11 mouse cellular contexts compared by ENCODE assay signal in genomic region chr8:3348142-3348823, GRCm38 (mm10). TPM values are rescaled to one million over a fixed set of nuclear protein-coding genes. Genes with fewer than 3 reads are reported as not detected.
DNase-seq lines count a peak whose midpoint lies in the region; ATAC-seq and TF ChIP-seq lines count a peak whose summit lies in the region.
"Had no signal": no experiment of that assay in that cellular context is flagged by ENCODE, and none has a peak within 500 bp of the region (broad histone marks: within the 10 kb centered on the region; RNA-seq: fewer than 3 reads in every experiment).

No protein-coding gene starts in this region.

- WGBS in midbrain, embryonic 16.5 days, result 52% methylated on average over 13 of the region's 13 CpGs
- 63% methylated on average over 13 of the region's 13 CpGs for WGBS in midbrain, embryonic 13.5 days
- WGBS in intestine, embryonic 15.5 days, result 22% methylated on average over 13 of the region's 13 CpGs
- WGBS in stomach, embryonic 14.5 days, result 22% methylated on average over 13 of the region's 13 CpGs
- 23% methylated on average over 13 of the region's 13 CpGs for WGBS in cerebellum, adult 2 months

- H3K9me3 ChIP-seq in midbrain, embryonic 16.5 days (replicated peaks; ENCODE audit: control insufficient read depth, low read length, poor library complexity, severe bottlenecking), result no peaks in the 10 kb centered on the region
- no peaks in the 10 kb centered on the region for H3K9me3 ChIP-seq in midbrain, embryonic 13.5 days
- no peaks in the 10 kb centered on the region for H3K9me3 ChIP-seq in intestine, embryonic 15.5 days
- no peaks in the 10 kb centered on the region for H3K9me3 ChIP-seq in stomach, embryonic 14.5 days (ENCODE audit: control insufficient read depth, low read depth, low read length)
- H3K9me3 ChIP-seq: limb, embryonic 10.5 days had no signal

- no peaks in the 10 kb centered on the region for H3K4me1 ChIP-seq in midbrain, embryonic 16.5 days (ENCODE audit: control insufficient read depth, insufficient read depth, low read length)
- H3K4me1 ChIP-seq in midbrain, embryonic 13.5 days (replicated peaks), result no peaks in the 10 kb centered on the region
- peaks cover 14% of the 10 kb centered on the region for H3K4me1 ChIP-seq in intestine, embryonic 15.5 days (replicated peaks)
- no peaks in the 10 kb centered on the region for H3K4me1 ChIP-seq in stomach, embryonic 14.5 days (ENCODE audit: control insufficient read depth, insufficient read depth, low read length)
- H3K4me1 ChIP-seq in cerebellum, adult 2 months (ENCODE audit: control insufficient read depth, insufficient read depth, low read length), result no peaks in the 10 kb centered on the region
- H3K4me1 ChIP-seq: embryonic facial prominence, embryonic 12.5 days; limb, embryonic 10.5 days had no signal

- no peaks in the 10 kb centered on the region for H3K27me3 ChIP-seq in midbrain, embryonic 16.5 days (ENCODE audit: control insufficient read depth, insufficient read depth, low read depth, low read length)
- H3K27me3 ChIP-seq in midbrain, embryonic 13.5 days, result no peaks in the 10 kb centered on the region
- H3K27me3 ChIP-seq in intestine, embryonic 15.5 days (replicated peaks), result no peaks in the 10 kb centered on the region
- no peaks in the 10 kb centered on the region for H3K27me3 ChIP-seq in stomach, embryonic 14.5 days (ENCODE audit: control insufficient read depth, insufficient read depth, low read length)
- H3K27me3 ChIP-seq in cerebellum, adult 2 months (ENCODE audit: control insufficient read depth, insufficient read depth, low read length), result no peaks in the 10 kb centered on the region
- H3K27me3 ChIP-seq: embryonic facial prominence, embryonic 12.5 days had no signal

- no peak overlapping the region for H3K27ac ChIP-seq in midbrain, embryonic 16.5 days (ENCODE audit: low read length)
- H3K27ac ChIP-seq in midbrain, embryonic 13.5 days, result no peak overlapping the region
- H3K27ac ChIP-seq in intestine, embryonic 15.5 days, result no peak overlapping the region
- H3K27ac ChIP-seq in stomach, embryonic 14.5 days (ENCODE audit: low read length), result no peak overlapping the region
- no peak overlapping the region for H3K27ac ChIP-seq in cerebellum, adult 2 months (ENCODE audit: insufficient read depth, low read length)
- H3K27ac ChIP-seq: embryonic facial prominence, embryonic 12.5 days; limb, embryonic 10.5 days had no signal

- no peak for TF ChIP-seq POLR2A in cerebellum, adult 2 months (IDR thresholded peaks at IDR 0.05; ENCODE audit: borderline replicate concordance, insufficient read depth, low read length)

- TF ChIP-seq CTCF in cerebellum, adult 2 months (IDR thresholded peaks at IDR 0.05; ENCODE audit: borderline replicate concordance, insufficient read depth, low read depth, low read length), result no peak

- peak; percentile 76; the same call in 1 of the 2 replicates for ATAC-seq in frontal cortex, adult (ENCODE audit: low TSS enrichment)
- peak; percentile 45; the same call in 1 of the 2 replicates for ATAC-seq in midbrain, embryonic 16.5 days
- ATAC-seq in midbrain, embryonic 13.5 days, result no peak
- peak; percentile 52 for ATAC-seq in intestine, embryonic 15.5 days
- ATAC-seq in stomach, embryonic 14.5 days (ENCODE audit: insufficient number of reproducible peaks, insufficient read depth, low FRiP score, low read depth), result 0 out of 2 replicates have a peak, but pooled peaks have one; percentile 26

- H3K36me3 ChIP-seq in midbrain, embryonic 16.5 days (ENCODE audit: control insufficient read depth, insufficient read depth, low read length), result no peaks in the 10 kb centered on the region
- H3K36me3 ChIP-seq in midbrain, embryonic 13.5 days, result no peaks in the 10 kb centered on the region
- H3K36me3 ChIP-seq in intestine, embryonic 15.5 days, result no peaks in the 10 kb centered on the region
- no peaks in the 10 kb centered on the region for H3K36me3 ChIP-seq in stomach, embryonic 14.5 days (ENCODE audit: control insufficient read depth, insufficient read depth, low read length)
- H3K36me3 ChIP-seq: embryonic facial prominence, embryonic 12.5 days; limb, embryonic 10.5 days had no signal

- no peak overlapping the region for H3K4me3 ChIP-seq in midbrain, embryonic 16.5 days (ENCODE audit: low read depth, low read length)
- H3K4me3 ChIP-seq in midbrain, embryonic 13.5 days (replicated peaks), result no peak overlapping the region
- H3K4me3 ChIP-seq in intestine, embryonic 15.5 days (replicated peaks), result no peak overlapping the region
- no peak overlapping the region for H3K4me3 ChIP-seq in stomach, embryonic 14.5 days (ENCODE audit: low read depth, low read length)
- H3K4me3 ChIP-seq in cerebellum, adult 2 months (replicated peaks; ENCODE audit: insufficient read depth, low read depth, low read length), result no peak overlapping the region
- H3K4me3 ChIP-seq: embryonic facial prominence, embryonic 12.5 days; limb, embryonic 10.5 days had no signal

- DNase-seq in frontal cortex, postnatal 14 days (ENCODE audit: low spot score in 2 of 2), result no peak
- DNase-seq in cerebellum, adult 2 months, result no peak
- no peak for DNase-seq in urinary bladder, postnatal 10 days (ENCODE audit: low spot score)
- DNase-seq: right cerebral cortex, postnatal 4 days had no signal

- no peak overlapping the region for H3K9ac ChIP-seq in midbrain, embryonic 16.5 days (ENCODE audit: low read depth, low read length)
- no peak overlapping the region for H3K9ac ChIP-seq in midbrain, embryonic 13.5 days (replicated peaks)
- no peak overlapping the region for H3K9ac ChIP-seq in intestine, embryonic 15.5 days
- no peak overlapping the region for H3K9ac ChIP-seq in stomach, embryonic 14.5 days (replicated peaks; ENCODE audit: low read depth, low read length)
- H3K9ac ChIP-seq: embryonic facial prominence, embryonic 12.5 days had no signal

- no peak overlapping the region for H3K4me2 ChIP-seq in midbrain, embryonic 16.5 days (ENCODE audit: low read length)
- no peak overlapping the region for H3K4me2 ChIP-seq in midbrain, embryonic 13.5 days (replicated peaks)
- H3K4me2 ChIP-seq in intestine, embryonic 15.5 days (replicated peaks), result no peak overlapping the region
- no peak overlapping the region for H3K4me2 ChIP-seq in stomach, embryonic 14.5 days (replicated peaks; ENCODE audit: low read depth, low read length)
- H3K4me2 ChIP-seq: embryonic facial prominence, embryonic 12.5 days had no signal

RNA-seq across cellular contexts. Expression of gene A430078G23Rik, which starts 4.9 kb away (rescaled TPM):
- polyA plus RNA-seq in midbrain, embryonic 16.5 days (2015; fragmentation: Nextera tagmentation; extraction: Ambion mirVana), result not detected in 2 replicates
- not detected in 2 replicates for polyA plus RNA-seq in midbrain, embryonic 13.5 days (2015; fragmentation: Nextera tagmentation; extraction: Ambion mirVana)
- 0.19 and 0.21 TPM in 2 replicates for polyA plus RNA-seq in intestine, embryonic 15.5 days (2015; fragmentation: Nextera tagmentation; extraction: Ambion mirVana)
- polyA plus RNA-seq in stomach, embryonic 14.5 days (2014; fragmentation: Nextera tagmentation; extraction: Ambion mirVana), result 0.27 and 0.39 TPM in 2 replicates
- polyA plus RNA-seq in cerebellum, adult 2 months (2012; rRNA removed), result 0.10 TPM in 1 of 2 replicates, not detected in the other
- polyA plus RNA-seq: embryonic facial prominence, embryonic 12.5 days; limb, embryonic 10.5 days had no signal

RNA-seq across cellular contexts. Expression of gene Arhgef18, which starts 44.5 kb away (rescaled TPM):
- polyA plus RNA-seq in midbrain, embryonic 16.5 days (2015; fragmentation: Nextera tagmentation; extraction: Ambion mirVana), result 12.0 and 12.1 TPM in 2 replicates
- 10.4 and 12.5 TPM in 2 replicates for polyA plus RNA-seq in midbrain, embryonic 13.5 days (2015; fragmentation: Nextera tagmentation; extraction: Ambion mirVana)
- 6.6 and 7.0 TPM in 2 replicates for polyA plus RNA-seq in intestine, embryonic 15.5 days (2015; fragmentation: Nextera tagmentation; extraction: Ambion mirVana)
- polyA plus RNA-seq in stomach, embryonic 14.5 days (2014; fragmentation: Nextera tagmentation; extraction: Ambion mirVana), result 9.6 and 13.2 TPM in 2 replicates
- 31.2 and 34.0 TPM in 2 replicates for polyA plus RNA-seq in cerebellum, adult 2 months (2012; rRNA removed)
